41 mouse cellular contexts compared by ENCODE assay signal in the genomic region with DNA sequence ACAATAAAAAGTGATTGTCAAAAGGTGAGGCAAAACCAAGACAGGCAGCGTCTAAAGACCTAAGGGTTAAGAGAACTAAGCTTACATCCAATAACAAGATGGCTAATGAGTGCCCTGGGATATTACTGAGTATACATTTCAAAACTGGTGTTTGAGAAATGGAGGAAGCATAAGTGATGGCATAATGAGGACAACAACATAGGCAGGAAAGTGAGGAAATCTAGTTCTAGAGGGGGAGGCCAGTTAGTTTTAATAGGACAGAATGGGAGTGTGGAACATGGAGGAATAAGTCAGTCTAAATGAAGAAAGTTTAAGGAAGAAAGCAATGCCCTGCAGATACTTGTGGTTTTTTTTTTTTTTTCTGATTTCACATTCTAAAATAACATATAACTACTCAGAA. TPM values are rescaled to one million over a fixed set of nuclear protein-coding genes. Genes with fewer than 3 reads are reported as not detected.
"Had no signal": no experiment of that assay in that cellular context is flagged by ENCODE, and none has a peak within 500 bp of the region (broad histone marks: within the 10 kb centered on the region; RNA-seq: fewer than 3 reads in every experiment).

No protein-coding gene starts in this region.

- DNase-seq: forebrain, postnatal 0 days; gastrocnemius, postnatal 14 days; gastrocnemius, postnatal 36 days; heart, adult 18-20 months; heart, postnatal 10 days; heart, postnatal 4 days; kidney, adult 18-20 months; kidney, adult 8-10 months; kidney, postnatal 10 days; kidney, postnatal 36 days; layer of hippocampus, adult 9-11 months; layer of hippocampus, postnatal 36 days had no signal

- H3K4me2 ChIP-seq: heart, embryonic 12.5 days; hindbrain, embryonic 12.5 days; hindbrain, embryonic 14.5 days; intestine, embryonic 15.5 days; limb, embryonic 12.5 days had no signal

- H3K9ac ChIP-seq: forebrain, postnatal 0 days; heart, embryonic 12.5 days; hindbrain, embryonic 12.5 days; hindbrain, embryonic 14.5 days; intestine, embryonic 15.5 days; limb, embryonic 12.5 days had no signal

- H3K9me3 ChIP-seq: heart, embryonic 10.5 days; hindbrain, embryonic 12.5 days; intestine, embryonic 15.5 days; limb, embryonic 10.5 days; limb, embryonic 12.5 days had no signal

- H3K27ac ChIP-seq: heart, embryonic 10.5 days; hindbrain, embryonic 10.5 days; hindbrain, embryonic 12.5 days; hindbrain, embryonic 14.5 days; intestine, embryonic 15.5 days; limb, embryonic 10.5 days; limb, embryonic 12.5 days had no signal

- H3K4me1 ChIP-seq: heart, embryonic 10.5 days; heart, embryonic 12.5 days; hindbrain, embryonic 10.5 days; hindbrain, embryonic 12.5 days; intestine, embryonic 15.5 days; limb, embryonic 10.5 days; limb, embryonic 12.5 days had no signal

- ATAC-seq: forebrain, postnatal 0 days; hindbrain, embryonic 16.5 days; inflammation-experienced regulatory T-cells, adult 6 months; intestine, embryonic 15.5 days; intestine, postnatal 0 days had no signal

- H3K4me3 ChIP-seq: heart, embryonic 10.5 days; heart, embryonic 12.5 days; hindbrain, embryonic 10.5 days; hindbrain, embryonic 12.5 days; intestine, embryonic 15.5 days; limb, embryonic 10.5 days; limb, embryonic 12.5 days had no signal

- H3K36me3 ChIP-seq: heart, embryonic 10.5 days; heart, embryonic 12.5 days; hindbrain, embryonic 10.5 days; hindbrain, embryonic 12.5 days; intestine, embryonic 15.5 days; limb, embryonic 10.5 days; limb, embryonic 12.5 days had no signal

- H3K27me3 ChIP-seq: heart, embryonic 12.5 days; hindbrain, embryonic 12.5 days; intestine, embryonic 15.5 days; limb, embryonic 12.5 days had no signal

RNA-seq across cellular contexts. Expression of gene Clec4a2, which starts 20.9 kb away (rescaled TPM):
- polyA plus RNA-seq: heart, embryonic 10.5 days; inflammation-experienced regulatory T-cells, adult 6 months had no signal

RNA-seq across cellular contexts. Expression of gene Clec4b2, which starts 45.5 kb away (rescaled TPM):
- total RNA-seq: forebrain, postnatal 0 days; gastrocnemius, adult 18-20 months; gastrocnemius, adult 8-10 months; gastrocnemius, postnatal 14 days; gastrocnemius, postnatal 36 days; heart, adult 18-20 months; heart, adult 8-10 months; heart, postnatal 10 days; heart, postnatal 25 days; heart, postnatal 4 days; layer of hippocampus, adult 18-20 months; layer of hippocampus, postnatal 14 days; layer of hippocampus, postnatal 36 days; left cerebral cortex, adult 18-20 months; left cerebral cortex, adult 8-10 months; left cerebral cortex, postnatal 14 days; left cerebral cortex, postnatal 36 days; liver, adult 2 months had no signal
- polyA plus RNA-seq: forebrain, postnatal 0 days; gonadal fat pad, adult 2 months; heart, embryonic 10.5 days; heart, embryonic 12.5 days; heart, embryonic 14.5 days; heart, embryonic 16.5 days; hindbrain, embryonic 10.5 days; hindbrain, embryonic 12.5 days; hindbrain, embryonic 14.5 days; hindbrain, embryonic 16.5 days; inflammation-experienced regulatory T-cells, adult 6 months; intestine, embryonic 15.5 days; intestine, postnatal 0 days; kidney, embryonic 14.5 days; kidney, embryonic 16.5 days; large intestine, adult 2 months; limb, embryonic 10.5 days; limb, embryonic 12.5 days; limb, embryonic 14.5 days; liver, adult 2 months had no signal
